Mouse (Mus musculus) adrenal gland (tissue): ENCODE results near the gene S1pr5.
"Not testable (repeated sequence)": the region's sequence is repeated elsewhere in the genome, so short reads cannot be mapped to it uniquely, and the experiment has no call there.

Experiments
- intact Hi-C: fragments of 180-260 bp; cut with DNase I; formaldehyde crosslinking; loops from one replicate; pipeline ENCODE4 v1.15.1; 2025

The S1pr5 gene

DNA sequence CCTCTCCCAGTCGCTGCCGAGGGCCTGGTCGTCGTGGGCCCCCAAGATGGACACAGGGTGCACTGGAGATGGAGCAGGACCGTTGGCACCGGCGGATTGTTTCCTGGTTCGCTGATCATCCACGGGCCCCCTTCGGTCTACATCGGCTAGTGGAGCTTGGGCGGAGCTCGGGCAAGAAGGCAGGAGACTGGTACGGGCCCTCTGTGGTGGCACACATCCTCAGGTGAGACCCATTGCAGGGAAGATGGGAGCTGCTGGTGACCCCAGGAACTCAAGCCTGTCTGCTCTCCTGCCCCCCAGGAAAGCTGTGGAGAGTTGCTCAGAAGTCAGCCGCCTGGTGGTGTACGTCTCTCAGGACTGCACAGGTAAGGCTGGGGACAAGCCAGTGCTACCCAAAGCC lies 20.1 kb upstream of the S1pr5 start:
- intact Hi-C loops = no loop called here

GRCm38 (mm10) chr9:21266889-21267288 lies 18.6 kb upstream of the S1pr5 start:
- intact Hi-C loops = no loop called here

DNA sequence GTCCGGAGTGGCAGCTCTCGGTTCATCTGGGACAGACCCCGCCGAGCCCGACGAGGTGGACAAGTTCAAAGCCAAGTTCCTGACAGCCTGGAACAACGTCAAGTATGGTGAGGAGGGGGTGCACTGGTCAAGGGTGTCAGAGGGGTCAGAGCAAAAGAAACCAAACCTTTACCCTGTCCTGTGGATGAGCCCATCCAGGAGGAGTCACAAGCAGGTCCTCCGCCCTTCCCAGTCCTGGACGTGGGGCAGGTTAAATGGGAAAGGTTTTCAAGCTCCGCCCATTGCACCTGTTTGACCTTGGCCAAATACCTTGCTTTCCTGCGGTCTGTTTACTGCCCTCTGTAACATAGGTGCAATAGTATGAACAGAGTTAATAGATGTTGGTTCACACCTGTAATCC lies 17.4 kb upstream of the S1pr5 start:
- intact Hi-C loops = no loop called here

DNA sequence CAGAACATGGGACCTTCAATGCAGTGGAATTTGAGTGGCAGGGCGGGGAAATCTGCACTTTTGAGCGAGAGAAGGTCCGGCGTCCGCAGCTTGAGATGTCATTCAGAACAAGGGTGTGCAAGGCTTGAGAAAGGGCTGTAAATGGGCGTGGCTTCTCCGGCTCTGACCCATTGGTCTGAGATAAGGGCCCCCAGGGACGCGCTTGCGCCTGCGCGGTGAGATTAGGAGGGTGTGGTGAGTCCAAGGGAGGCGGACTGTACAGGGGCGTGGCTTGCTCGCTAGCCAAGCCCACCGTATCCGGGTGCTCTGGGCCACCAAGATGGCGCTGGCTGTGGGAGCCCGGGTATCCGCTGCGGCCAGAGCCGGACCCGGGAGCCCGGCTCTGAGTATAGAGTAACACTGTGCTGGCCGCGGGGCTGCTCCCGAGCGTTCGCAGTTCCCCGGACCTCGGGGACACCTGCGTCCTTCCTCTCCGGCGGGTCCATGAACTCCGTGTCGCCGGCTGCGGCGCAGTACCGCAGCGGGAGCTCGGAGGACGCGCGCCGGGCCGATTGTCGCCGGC lies 16.8 kb upstream of the S1pr5 start, which contains the start of gene Atg4d:
Atg4d (plus strand) TSS at position 294 of the 562 bp plus-strand sequence.
- intact Hi-C loops = no loop called here

DNA sequence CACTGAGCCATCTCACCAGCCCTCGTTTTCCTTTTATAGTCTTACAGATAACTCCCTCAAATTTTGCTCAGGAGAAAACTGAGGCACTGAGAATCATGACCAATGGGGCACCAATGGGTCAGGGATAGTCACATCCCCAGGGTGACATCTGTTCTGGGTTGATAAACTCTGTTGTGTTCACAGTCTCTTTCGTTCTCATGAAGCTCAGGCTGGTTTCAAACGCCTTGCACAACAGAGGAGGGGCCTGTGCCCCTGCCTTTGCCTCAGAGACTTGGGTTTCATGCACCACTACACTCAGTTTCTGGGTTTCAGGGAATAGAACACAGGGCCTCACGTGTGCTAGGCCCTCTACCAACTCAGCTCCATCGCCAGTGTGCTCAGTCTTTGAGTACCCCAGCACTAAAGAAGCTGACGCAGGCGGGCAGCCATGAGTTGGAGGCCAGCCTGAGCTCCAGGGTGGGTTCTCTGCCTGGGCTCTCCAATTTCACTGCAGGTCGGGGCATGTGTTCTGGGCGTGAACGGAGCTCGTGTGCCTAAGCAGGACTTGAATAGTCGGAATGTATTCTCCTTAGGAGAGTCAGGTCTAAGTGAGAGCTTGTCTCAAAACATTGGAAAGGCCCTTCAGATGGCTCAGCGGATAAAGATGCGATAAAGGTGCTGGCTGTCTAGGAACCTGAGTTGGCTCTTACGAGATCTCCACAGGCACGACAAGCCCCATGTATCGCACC lies 16.2 kb upstream of the S1pr5 start:
- intact Hi-C loops = no loop called here

GRCm38 (mm10) chr9:21261831-21262230 lies 13.6 kb upstream of the S1pr5 start:
- intact Hi-C loops = no loop called here

GRCm38 (mm10) chr9:21260491-21261040 lies 12.3 kb upstream of the S1pr5 start:
- intact Hi-C loops = no loop called here

DNA sequence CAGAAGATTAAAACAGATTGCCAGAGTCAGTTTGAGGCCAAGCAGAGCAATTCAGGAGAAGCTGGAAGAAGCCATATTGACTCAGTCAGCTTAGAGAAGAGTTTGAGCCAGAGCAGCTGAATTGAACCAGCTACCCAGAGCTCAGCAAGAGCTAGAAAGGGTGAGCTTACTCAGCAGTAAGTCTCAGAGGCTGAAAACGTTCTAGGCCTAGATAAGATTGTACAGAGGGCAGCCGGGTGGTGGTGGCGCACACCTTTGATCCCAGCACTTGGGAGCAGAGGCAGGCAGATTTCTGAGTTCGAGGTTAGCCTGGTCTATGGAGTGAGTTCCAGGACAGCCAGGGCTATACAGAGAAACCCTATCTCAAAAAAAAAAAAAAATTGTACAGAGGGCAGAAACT lies 8.1 kb upstream of the S1pr5 start:
- intact Hi-C loops = not testable (repeated sequence)

GRCm38 (mm10) chr9:21254690-21255089 lies 6.4 kb upstream of the S1pr5 start:
- intact Hi-C loops = no loop called here

DNA sequence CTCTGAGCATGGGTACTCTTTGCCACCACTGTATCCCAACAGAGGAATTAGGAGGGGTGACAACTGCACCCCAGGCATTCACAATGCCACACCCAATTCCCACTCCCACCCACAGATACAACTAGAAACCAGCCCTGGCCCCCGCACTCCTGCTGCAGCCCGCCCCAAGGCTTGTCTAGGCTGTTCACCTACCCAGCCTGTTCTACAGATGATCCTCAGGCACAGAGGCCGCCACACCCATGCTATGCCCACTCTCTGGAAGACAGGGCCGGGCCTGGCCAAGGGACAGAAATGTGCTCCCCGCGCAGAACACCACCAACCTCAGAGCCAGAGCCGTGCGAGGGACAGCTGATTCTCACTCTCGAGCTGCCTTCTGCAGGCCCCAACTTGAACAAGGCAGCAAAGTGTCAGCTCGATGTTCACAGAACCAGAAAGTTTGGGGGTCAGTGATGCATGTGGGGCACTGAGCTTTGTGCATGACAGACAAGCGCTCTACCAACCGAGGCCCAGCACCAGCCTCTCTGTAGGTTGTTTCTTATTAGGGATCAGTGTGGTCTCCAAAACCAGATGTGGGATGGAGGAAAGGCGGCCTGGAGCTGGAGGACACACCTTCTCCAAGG lies 3.0 kb upstream of the S1pr5 start:
- intact Hi-C loops = no loop called here

GRCm38 (mm10) chr9:21250509-21250908 lies 2.3 kb upstream of the S1pr5 start:
- intact Hi-C loops = no loop called here

- intact Hi-C loops = loop anchor here (10.0 kb wide), 1 partner anchor 105 kb away; no protein-coding TSS in a partner anchor
Measured at GRCm38 (mm10) chr9:21249629-21250508, 1.6 kb upstream of the S1pr5 start.

- intact Hi-C loops = loop anchor here (10.0 kb wide), 1 partner anchor 108 kb away; no protein-coding TSS in a partner anchor
Measured at GRCm38 (mm10) chr9:21246342-21246741, 1.9 kb downstream of the S1pr5 start.

GRCm38 (mm10) chr9:21245113-21245487 lies 3.1 kb downstream of the S1pr5 start:
- intact Hi-C loops = loop anchor here (10.0 kb wide), 1 partner anchor 110 kb away; no protein-coding TSS in a partner anchor

- intact Hi-C loops = loop anchor here (10.0 kb wide), 1 partner anchor 110 kb away; no protein-coding TSS in a partner anchor
Measured at GRCm38 (mm10) chr9:21244428-21245112, 3.7 kb downstream of the S1pr5 start.

GRCm38 (mm10) chr9:21243826-21244427 lies 4.3 kb downstream of the S1pr5 start:
- intact Hi-C loops = loop anchor here (10.0 kb wide), 1 partner anchor 111 kb away; no protein-coding TSS in a partner anchor

DNA sequence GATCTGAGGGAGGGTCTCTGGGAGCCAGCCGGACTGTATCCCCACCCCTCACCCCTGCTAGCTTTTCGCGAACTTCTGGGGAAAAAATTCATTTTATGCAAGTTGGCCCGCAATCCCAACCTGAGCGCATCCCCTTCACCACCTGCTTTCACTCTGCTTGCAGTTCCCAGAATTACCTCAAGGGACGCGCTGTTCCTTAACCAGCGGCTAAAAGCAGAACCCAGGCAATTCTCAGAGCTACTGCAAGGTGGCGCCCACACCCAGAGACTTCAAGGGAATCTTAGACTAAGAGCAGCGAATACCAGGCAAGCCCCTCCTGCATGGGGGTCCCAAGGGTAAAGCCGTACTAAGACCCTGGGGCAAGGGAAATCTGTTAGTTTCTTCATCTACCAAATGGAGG lies 6.9 kb downstream of the S1pr5 start:
- intact Hi-C loops = loop anchor here (10.0 kb wide), 1 partner anchor 113 kb away; no protein-coding TSS in a partner anchor

GRCm38 (mm10) chr9:21239465-21239848 lies 8.8 kb downstream of the S1pr5 start:
- intact Hi-C loops = no loop called here

DNA sequence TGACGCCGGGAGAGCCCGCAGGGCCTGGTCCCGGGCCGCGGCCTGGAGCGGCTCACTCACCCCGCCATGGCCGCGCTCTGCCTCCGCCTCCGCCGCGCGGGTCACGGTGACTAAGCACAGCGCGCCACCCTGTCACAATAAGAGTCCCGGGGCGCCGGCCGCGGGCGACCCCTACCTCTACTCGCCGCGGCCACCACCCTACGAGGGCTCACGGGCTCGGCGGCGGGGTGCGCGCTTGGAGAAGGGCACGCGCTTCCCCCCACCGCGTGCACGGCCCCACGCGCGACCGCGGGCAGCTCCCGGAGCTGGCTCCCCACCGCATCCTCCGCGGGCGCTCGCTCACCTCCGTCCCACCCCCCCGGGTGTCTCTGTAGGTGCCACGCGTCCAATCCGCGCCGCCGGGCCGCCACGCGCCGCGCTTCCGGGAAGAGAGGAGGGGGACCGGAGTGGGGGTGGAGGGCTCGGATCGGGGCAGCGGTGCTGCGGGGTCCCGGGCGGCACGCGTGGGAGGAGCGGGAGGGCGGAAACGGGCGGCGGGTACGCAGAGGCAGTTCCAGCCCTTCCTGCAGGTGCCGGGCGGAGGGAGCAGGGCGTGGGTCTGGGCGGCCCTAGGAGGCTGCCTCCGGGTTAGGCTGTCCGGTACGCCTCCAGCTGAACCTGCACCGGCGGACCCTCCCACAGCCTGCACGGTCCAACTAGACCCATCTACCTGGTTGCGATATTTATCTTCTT lies 9.3 kb downstream of the S1pr5 start, which contains the start of gene Keap1:
Keap1 (minus strand) TSS at position 629 of the 732 bp plus-strand sequence.
- intact Hi-C loops = no loop called here
